Mouse (Mus musculus): ENCODE measurements around the gene Fam213b.

Fam213b gene

DNA sequence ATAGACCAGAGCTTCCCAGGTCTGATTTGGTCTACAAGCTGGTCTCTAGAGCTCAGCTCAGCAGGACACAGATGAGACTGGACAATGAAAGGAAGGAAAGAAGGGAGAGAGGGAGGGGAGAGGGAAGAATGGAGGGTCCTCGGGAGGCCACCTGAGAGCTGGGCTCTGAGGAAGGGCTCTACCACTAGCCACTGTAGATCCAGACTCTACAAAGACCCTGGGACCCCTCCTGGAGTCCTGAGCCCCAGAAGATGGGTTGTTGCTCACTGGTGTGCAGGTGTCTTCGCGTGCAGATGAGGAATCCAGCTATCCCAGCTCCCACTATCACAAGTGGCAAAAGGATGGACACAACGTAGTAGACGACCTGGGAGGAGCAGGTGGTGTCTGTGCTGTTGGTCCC lies 24.0 kb upstream of the Fam213b start:
- no peak for DNase-seq (ENCODE audit: low spot score)

DNA sequence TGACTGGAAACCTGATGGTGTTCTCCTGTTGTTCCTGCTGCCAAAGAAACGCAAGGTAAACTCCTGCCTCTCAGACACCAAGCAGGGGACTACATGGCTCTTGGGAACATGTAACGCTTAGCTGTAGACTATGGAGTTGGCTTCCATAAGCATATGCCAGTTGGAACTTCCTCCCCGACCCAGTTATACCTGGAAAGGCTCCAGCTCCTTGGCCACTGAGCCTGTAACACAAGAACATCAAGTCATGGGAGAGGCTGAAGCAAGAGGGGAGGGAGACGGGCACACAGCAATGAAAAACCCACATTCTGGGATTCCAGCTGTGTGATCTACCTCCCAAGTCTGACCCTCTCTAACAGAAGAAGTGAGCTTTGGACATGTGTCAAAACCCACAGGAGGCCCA lies 23.4 kb upstream of the Fam213b start:
- no peak for DNase-seq (ENCODE audit: low spot score)

DNA sequence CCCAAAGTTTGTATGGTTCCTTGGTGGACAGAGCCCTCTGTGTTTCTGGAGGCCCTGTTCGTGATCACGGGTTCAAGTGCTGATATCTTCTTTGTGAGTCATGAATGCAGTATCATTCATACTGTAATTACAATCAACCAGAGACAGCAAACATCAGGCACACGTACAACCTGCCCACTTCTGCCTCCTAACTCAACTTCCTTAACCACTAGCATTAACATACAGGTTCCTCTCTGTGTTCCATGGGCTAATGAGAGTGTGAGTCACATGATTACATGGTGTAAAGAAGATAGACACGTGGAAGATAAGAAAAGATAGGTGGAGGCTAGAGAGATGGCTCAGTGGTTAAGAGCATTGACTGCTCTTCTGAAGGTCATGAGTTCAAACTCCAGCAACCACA lies 17.7 kb upstream of the Fam213b start:
- DNase-seq (ENCODE audit: low spot score) = no peak

DNA sequence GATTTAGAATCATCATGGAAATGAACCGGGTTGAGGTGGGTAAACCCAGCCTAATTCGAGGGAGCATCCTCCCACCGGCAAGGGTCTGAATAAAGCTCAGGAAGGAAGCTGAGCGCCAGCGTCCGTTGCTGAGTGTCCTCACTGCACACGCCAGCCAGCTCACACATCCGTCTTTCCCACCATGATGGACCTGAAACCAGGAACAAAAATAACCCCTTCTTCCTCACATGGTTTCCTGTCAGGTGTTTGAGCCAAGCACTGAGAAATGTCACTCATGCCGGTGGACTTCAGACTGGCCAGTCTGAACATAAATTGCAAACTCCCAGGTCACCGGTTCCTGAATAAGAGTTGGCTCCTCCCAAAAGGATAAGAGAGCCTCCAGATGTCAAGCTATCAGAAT lies 16.4 kb upstream of the Fam213b start:
- DNase-seq (ENCODE audit: low spot score) = no peak

DNA sequence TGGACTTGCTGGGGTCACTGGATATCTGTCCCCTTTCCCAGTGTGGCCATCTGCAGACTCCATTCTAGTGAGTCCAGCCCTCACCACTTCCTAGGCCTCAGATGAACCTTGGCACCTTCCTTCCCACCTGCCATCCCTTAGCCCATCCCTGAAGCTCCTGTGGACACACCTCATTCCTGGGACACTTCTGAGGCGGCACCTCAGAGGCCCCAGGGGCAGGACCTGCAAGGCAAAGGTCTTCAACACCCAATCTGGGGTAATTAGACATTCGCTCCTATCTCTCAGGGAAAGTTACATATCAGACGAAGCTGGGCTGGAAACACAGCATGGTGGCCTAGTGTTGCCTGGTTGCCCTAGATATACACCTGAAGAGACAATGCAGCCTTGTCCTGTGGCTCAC lies 15.8 kb upstream of the Fam213b start:
- no peak for DNase-seq (ENCODE audit: low spot score)

DNA sequence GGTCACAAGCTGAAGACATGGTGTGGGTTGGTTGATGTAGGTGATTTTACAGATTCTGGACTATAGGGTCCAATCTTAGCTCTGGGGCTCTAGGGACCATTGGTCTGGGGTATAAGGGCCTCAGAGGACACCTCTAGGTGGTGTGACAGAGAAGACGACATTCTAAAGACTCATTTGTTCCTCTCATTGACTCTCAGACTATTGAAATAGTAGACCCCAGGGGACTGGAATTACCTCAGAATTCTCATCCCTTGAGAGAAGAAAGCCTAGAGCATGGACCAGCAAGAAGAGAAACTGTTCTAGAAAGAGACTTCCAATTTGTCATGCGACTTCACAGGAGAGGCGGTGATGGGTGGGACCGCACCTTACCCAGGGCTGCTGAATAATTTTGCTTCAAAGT lies 15.3 kb upstream of the Fam213b start:
- DNase-seq (ENCODE audit: low spot score) = no peak

DNA sequence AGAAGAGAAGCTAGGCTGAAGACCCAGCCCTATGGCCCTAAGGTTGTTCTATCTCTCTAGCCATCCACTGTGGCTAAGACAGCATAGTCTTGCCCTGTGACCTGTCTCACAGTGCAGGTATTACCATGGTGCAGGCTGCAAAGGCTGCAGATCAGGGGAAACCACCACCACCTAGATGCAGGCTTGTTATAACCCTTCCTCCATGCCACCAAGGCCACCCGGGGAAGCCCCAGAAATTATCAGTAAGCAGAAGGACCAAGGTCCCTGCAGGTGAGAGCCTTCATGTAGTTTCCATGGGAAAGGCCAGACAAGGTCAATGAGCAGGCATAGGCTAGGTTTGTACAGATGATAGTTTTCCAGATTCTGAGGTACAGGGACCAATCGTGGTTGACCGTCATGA lies 14.9 kb upstream of the Fam213b start:
- DNase-seq (ENCODE audit: low spot score) = no peak

DNA sequence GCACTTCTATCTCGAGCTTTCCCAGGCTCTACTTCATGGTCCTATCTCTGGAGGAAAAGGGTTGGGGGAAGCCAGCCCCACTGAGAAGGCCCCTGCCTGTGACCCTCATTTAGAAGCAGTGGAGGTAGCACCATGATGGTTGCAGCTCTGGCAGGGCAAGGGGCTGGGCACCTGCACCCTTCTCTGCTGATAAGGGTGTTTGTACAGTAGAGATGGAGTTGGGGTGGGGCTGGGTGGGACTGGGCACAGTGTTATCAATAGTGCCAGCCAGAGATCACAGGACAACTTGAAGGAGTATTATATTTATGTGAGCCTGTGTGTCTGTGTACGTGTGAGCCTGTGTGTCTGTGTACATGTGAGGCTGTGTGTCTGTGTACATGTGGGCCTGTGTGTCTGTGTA lies 12.7 kb upstream of the Fam213b start:
- no peak for DNase-seq (ENCODE audit: low spot score)

DNA sequence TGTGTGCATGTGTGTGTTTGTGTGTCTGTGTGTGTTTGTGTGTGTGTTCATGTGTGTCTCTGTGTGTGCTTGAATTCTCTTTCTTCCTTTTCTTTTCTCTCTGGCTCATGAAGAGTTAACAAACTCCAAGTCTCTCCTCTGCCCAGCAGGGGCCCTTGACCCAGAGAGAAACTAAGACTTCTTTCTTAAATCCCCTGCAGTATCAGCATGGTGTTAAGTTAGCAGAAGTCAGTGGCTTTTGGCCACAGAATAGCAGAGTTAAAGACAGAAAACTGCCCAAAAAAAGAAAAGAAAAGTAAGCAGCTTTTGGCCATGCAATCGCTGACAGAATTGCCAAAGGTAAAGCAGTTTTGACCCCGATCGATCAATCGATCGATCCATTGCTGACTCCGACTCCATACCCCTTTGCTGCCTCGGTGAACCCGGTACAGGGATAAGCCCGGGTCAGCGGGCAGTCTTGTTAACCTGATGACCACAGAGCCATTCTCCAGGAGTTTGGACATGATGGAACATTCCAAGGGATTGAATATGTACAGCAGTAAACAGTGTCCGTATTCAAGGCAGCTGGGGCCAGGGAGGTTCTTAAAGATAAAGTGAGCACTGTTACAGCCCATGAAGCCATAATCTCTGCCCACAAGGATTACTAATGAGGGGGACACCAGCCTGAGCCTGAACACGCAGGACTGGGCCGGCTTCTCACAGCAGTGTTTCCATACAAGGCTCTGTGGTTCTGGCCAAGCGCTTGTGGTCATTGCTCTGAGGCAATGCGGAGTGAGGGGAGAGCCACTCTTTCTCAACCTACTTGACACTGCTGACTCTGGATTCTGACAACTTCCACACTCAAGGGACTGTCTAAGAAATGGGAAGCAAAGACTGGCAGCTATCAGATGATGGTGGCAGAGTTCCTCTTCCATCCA lies 11.9 kb upstream of the Fam213b start:
- DNase-seq (ENCODE audit: low spot score) = no peak

DNA sequence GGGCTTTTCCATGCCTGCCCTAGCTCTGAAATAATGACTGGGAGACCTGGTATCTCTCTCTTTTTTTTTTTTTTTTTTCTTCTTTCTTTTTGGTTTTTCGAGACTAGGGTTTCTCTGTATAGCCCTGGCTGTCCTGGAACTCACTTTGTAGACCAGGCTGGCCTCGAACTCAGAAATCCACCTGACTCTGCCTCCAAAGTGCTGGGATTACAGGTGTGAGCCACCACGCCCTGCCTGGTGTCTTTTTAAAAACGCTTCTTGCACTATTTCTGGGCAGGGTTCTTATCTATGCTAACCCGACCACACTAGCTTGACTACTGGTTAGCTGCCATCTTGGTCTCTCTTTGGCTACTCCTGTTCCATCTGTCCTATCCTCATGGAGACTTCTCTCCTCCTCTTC lies 9.6 kb upstream of the Fam213b start:
- no peak for DNase-seq (ENCODE audit: low spot score)

DNA sequence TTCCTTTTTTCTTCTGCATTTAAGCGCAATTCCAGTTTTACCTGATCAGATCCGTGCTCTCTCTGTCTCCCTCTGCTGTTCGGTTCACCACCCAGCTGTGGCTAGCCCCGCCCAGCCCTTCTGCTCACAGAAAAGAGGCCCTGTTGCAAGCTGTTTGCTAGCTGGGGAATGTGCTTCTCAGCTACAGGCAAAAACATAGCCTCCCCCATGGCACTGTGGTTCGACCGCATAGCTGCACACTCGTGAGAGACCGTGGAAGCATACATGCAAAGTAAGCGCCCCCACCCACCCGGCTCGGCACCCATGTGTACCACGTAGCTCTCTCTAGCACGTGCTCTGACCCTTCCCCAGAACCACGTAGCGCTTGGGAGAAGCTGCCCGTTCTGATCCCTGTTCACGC lies 8.9 kb upstream of the Fam213b start:
- DNase-seq (ENCODE audit: low spot score) = no peak

DNA sequence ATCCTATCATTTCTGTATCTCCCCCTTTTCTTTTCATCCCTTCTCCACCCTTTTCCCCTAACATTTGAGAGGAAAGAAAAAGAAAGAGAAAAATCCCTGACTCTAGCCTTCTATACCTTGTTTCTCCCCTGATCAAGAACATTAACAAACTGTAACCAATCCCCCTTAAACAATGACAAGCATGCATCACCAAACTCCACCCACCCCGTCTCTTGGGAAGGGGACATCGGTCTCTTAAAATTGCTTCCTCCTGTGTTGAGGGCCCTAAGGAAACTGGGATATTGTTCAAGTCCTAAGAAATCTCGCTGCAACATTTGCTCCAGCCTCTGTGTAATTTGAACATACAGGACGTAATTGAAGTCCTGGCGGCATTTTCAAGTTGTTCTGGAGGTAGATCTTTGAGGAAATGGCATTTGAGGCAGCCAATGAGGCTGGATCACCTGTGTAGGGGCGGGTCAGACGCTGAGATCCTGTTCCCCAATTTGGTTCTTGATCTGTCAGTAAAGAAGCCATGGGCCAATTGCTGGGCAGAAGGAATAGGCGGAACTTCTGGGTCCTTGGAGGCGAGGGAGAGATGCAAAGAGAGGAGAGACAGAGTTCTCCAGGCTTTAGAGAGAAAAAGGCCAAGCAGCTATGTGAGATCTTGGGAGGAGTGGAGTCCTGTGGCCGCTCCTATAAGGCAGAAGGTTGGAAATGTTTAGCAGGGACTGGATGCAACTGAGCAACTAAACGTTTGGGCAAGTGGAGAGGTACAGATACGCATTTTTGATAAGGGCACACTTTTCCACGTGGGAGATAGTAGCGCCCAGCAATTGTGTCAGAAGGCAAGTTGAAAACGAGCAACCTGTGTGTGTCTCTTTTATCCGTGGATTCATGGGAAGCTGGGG lies 5.5 kb upstream of the Fam213b start:
- DNase-seq (ENCODE audit: low spot score) = peak; percentile 74

DNA sequence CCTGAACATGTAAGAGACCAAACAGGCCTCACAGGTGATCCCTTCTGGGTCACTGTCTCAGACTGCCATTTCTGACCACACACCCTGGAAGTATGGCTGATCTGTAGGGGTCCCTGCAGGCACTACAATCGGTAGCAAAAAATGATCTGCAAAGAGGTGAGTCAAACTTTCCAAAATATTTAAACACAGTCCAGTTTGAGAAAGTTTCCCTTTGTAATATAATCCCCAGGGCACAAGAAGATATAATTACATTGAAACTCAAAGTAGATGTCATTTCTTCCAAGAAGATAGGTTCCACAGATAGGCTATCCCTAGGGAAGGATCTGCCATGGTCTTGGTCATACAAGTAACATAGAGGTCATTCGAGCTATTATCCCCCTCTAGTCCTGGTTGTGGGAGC lies 3.4 kb upstream of the Fam213b start:
- DNase-seq (ENCODE audit: low spot score) = no peak

DNA sequence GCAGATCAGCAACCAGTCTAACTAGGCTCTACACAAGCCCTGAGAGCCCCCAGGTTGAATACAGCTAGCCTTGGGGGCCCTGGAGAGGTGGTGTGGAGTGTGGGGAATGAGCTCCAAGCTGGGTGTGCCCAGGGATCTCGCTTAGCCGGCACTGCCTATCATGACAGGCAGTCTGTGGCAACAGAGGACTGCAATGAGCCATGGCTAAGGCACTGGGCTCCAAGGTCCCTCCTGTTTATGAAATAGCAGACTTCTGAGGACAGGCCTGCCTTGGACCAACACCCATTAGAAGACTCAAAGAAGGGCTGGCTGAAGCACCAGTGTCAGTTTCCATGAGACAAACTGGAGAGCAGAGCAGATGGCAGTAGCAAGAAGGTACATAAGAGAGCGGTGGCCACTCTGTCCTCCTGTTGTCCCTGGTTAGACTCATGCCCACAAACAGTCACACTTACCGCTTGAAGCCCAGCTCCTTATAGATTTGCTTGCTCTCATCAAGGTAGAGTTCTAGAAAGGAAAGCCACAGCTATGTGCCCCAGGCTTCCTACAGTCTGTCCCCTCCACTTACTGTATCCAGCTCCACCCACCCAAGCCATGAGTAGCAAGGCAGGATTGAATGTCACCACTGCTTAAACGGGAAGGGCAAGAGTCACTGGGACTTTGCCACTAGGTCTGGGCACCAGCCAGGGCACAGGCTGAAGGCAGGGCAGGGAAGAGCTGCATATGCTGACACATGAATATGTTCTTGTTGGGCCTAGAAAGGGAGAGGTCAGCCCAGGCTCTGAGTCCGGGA lies 1.1 kb downstream of the Fam213b start:
- no peak for DNase-seq (ENCODE audit: low spot score)

DNA sequence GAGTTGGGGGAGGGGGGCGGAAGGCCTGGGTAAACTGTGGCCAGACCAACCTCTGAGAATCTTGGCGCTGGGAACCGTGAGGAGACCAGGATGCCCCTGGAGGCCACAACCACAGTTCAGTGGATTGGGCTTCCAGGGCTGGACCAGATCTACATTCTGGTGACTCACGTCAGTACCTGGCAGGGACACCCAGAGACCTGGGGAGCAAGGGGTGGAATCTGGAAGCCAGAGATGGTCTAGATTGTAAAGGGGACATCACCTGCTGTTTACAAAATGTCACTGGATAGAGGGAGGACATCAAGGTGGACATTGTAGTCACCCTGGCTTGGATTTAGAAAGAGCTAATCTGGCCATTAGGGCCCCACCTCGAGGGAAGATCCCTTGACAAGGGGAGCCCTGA lies 3.4 kb downstream of the Fam213b start:
- DNase-seq (ENCODE audit: low spot score) = no peak

DNA sequence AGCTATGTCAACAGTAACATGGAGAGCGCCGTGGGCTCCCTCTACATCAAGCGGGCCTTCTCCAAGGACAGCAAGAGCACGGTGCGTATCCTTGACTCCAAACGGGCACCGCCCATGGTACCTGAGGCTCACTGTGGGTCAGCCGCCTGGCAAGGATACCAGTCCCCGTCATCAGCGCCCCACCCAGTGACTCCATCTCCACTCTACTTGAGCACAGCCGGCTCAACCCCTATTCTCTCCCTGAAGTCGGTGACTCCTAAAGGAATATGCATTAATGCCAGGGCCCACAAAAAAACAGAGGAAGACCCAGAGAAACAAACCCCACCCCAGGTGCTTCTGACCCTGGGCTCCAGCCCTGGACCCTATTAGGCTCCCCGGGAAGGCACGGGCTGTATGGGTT lies 8.0 kb downstream of the Fam213b start:
- no peak for DNase-seq (ENCODE audit: low spot score)

DNA sequence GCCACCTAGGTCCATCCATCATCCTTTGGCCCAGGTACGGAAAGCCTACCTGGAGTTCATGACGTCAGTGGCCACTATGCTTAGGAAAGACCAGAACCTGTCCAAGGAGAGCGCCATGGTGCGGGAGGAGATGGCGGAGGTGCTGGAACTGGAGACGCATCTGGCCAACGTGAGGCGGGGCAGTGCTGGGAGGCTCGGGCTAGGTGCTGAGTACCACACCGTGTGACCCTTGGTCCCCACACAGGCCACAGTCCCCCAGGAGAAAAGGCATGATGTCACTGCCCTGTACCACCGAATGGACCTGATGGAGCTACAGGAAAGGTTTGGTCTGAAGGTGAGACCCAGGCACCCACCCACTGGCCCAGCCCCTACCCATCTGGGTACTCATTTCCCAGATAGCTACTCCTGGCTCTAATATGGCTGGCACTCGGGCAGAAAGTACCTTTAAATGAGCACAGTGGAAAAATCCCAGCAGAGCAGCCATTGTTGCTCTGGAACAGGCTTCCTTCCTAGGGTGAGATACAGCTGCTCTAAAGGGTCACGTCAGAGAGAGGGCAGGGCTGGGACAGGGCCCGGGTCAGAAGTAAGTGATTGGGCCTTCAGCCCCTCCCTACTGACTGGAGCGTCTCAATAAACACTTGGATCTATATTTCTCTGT lies 11.2 kb downstream of the Fam213b start:
- DNase-seq (ENCODE audit: low spot score) = no peak

DNA sequence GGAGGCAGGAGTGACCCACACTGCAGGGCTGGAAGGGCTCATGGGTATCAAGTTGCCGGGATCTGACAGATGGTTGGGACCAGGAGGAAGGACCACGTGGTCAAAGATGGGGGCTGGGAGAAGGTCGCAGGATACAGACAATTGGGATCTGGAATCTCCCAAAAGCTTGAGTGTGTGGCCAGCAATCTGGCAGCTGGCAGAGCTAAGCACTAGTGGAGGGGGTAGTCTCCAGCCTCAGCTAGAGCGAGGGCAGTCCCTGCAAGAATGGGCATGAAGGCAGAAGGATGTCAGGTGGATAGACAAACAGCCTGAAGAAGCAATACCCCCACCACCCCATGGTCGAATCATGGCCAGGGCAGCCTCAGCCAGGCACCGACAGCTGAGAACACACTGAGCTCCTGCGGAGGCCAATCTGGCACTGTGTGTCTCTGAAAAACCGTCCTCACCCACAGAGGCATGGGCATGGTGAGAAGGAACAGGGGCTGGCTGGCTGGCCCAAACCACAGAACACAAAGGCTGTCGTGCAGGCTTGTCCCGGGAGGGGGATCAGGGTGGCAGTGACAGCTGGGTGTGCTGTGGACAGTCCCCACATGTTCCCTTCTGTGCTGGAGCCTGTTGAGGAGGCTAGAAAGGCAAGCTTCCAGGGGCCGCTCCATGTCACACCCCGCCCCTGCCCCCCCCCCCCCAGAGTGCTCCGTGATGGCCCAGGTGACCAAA lies 11.9 kb downstream of the Fam213b start:
- no peak for DNase-seq (ENCODE audit: low spot score)

DNA sequence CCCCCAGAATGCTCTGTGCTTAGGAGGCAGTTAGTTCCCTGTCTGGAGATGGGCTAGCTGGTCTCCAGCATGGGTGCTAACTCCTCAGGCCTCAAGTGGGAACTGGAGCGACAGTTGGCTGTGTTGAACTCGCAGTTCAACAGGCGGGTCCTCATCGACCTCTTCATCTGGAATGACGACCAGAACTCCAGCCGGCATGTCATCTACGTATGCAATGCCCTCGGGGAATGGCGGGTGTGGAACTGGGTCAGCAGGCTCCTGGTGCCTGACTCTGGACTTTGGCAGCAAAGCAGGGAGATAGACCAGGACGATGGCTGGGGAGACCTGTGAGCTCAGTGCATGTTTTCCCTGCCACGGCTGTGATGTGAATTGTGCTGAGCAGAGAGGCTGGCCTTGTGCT lies 13.5 kb downstream of the Fam213b start:
- no peak for DNase-seq (ENCODE audit: low spot score)

DNA sequence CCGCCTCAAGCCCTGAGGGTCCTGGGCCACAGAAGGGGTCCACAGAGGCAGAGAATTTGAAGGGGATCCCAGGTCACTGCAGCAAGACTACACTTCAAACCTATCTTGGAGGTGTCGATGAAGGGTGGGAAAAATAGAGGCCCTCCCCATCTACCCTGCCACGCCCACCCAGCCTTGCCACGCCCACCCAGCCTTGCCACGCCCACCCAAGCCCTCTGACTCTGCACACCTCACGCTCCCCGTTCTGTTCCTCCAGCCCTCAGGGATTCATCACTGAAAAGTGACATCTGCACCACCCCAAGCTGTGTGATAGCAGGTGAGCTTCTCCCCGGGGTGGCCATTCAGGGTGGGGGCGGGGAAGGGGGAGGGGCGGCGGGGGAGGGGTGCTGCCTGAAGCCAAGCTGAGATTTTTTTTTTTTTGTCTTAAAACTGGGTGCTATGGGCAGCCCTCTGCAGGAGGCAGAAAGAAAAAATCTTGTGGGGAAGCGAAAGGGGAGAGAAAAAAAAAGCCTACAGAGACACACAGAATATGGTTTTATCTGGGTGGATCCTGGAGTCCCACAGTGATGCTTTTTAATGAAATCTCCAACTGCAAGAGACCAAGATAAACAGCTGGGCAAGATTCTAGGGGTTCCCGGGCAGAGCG lies 16.8 kb downstream of the Fam213b start:
- DNase-seq (ENCODE audit: low spot score) = no peak

DNA sequence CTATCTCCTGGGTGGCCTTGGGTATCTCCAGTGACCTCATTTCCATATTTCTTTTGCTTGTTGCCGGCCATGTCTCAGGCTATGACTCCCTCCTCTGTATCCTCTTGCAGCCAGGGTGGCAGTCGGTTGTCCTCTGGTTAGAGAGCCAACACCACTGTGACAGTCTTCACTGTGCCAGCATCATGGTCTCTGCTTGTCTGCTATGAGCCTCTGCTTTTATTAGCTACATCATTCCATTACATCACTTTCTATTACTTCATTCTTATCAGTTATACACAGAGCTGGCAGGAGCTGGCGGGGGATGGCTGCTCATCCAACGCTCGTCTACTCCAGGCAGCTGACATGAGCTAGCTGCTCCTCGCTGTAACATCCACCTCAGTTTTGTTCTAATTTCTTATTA lies 18.2 kb downstream of the Fam213b start:
- no peak for DNase-seq (ENCODE audit: low spot score)

All from testis, postnatal 14 days (tissue).